Comparison of ENCODE assay signal across 12 mouse cellular contexts in genomic region chr14:24772129-24772528, GRCm38 (mm10).
A peak's percentile ranks its signal among the peaks of the same experiment; 100 is the strongest.
DNase-seq lines count a peak whose midpoint lies in the region; ATAC-seq lines count a peak whose summit lies in the region.
"Had no signal": no experiment of that assay in that cellular context is flagged by ENCODE, and none has a peak within 500 bp of the region (broad histone marks: within the 10 kb centered on the region; RNA-seq: fewer than 3 reads in every experiment).

No protein-coding gene starts in this region.

- no peaks in the 10 kb centered on the region for H3K27me3 ChIP-seq in forebrain, embryonic 12.5 days
- no peaks in the 10 kb centered on the region for H3K27me3 ChIP-seq in forebrain, embryonic 13.5 days
- no peaks in the 10 kb centered on the region for H3K27me3 ChIP-seq in limb, embryonic 13.5 days
- H3K27me3 ChIP-seq: embryonic facial prominence, embryonic 13.5 days had no signal

- no peak overlapping the region for H3K4me3 ChIP-seq in forebrain, embryonic 12.5 days (replicated peaks)
- H3K4me3 ChIP-seq in forebrain, embryonic 13.5 days, result no peak overlapping the region
- no peak overlapping the region for H3K4me3 ChIP-seq in limb, embryonic 13.5 days
- H3K4me3 ChIP-seq: embryonic facial prominence, embryonic 13.5 days had no signal

- peaks cover 34% of the 10 kb centered on the region for H3K4me1 ChIP-seq in forebrain, embryonic 12.5 days
- peaks cover 42% of the 10 kb centered on the region for H3K4me1 ChIP-seq in forebrain, embryonic 13.5 days
- H3K4me1 ChIP-seq in limb, embryonic 13.5 days, result peaks cover 50% of the 10 kb centered on the region

- no peak overlapping the region for H3K4me2 ChIP-seq in forebrain, embryonic 12.5 days
- no peak overlapping the region for H3K4me2 ChIP-seq in forebrain, embryonic 13.5 days
- no peak overlapping the region for H3K4me2 ChIP-seq in limb, embryonic 13.5 days (replicated peaks)
- H3K4me2 ChIP-seq: embryonic facial prominence, embryonic 13.5 days had no signal

- 0 out of 2 replicates have a peak overlapping the region, but pooled peaks have one; percentile 0 for H3K27ac ChIP-seq in forebrain, embryonic 12.5 days
- H3K27ac ChIP-seq in forebrain, embryonic 13.5 days, result no peak overlapping the region; the same call in 1 of the 2 replicates
- peak overlapping the region; percentile 39; the same call in 1 of the 2 replicates for H3K27ac ChIP-seq in limb, embryonic 13.5 days
- H3K27ac ChIP-seq: embryonic facial prominence, embryonic 13.5 days had no signal

- H3K9me3 ChIP-seq in forebrain, embryonic 12.5 days, result no peaks in the 10 kb centered on the region
- H3K9me3 ChIP-seq in forebrain, embryonic 13.5 days (replicated peaks), result no peaks in the 10 kb centered on the region
- no peaks in the 10 kb centered on the region for H3K9me3 ChIP-seq in limb, embryonic 13.5 days
- H3K9me3 ChIP-seq: embryonic facial prominence, embryonic 13.5 days had no signal

- no peak overlapping the region for H3K9ac ChIP-seq in forebrain, embryonic 12.5 days
- H3K9ac ChIP-seq in forebrain, embryonic 13.5 days, result no peak overlapping the region
- no peak overlapping the region for H3K9ac ChIP-seq in limb, embryonic 13.5 days
- H3K9ac ChIP-seq: embryonic facial prominence, embryonic 13.5 days had no signal

- 73% methylated on average over 4 of the region's 4 CpGs for WGBS in forebrain, embryonic 12.5 days
- 77% methylated on average over 4 of the region's 4 CpGs for WGBS in forebrain, embryonic 13.5 days
- WGBS in limb, embryonic 13.5 days, result 74% methylated on average over 4 of the region's 4 CpGs

- ATAC-seq in forebrain, embryonic 12.5 days (ENCODE audit: low FRiP score), result no peak
- ATAC-seq in forebrain, embryonic 13.5 days, result no peak
- peak; percentile 46; the same call in 1 of the 2 replicates for ATAC-seq in granulocyte monocyte progenitor cell, adult 5-6 weeks (replicated peaks; ENCODE audit: poor library complexity, severe bottlenecking)
- no peak for ATAC-seq in limb, embryonic 13.5 days (ENCODE audit: low FRiP score, low read depth)
- ATAC-seq in inflammation-experienced regulatory T-cells, adult 6 months, result no peak

- DNase-seq in lung, postnatal 14 days, result peak; percentile 35
- no peak for DNase-seq in lung, postnatal 36 days
- DNase-seq in left cerebral cortex, adult 18-20 months (ENCODE audit: low spot score in 2 of 2), result no peak
- DNase-seq: cerebellum, adult 8-10 months; left cerebral cortex, postnatal 4 days; midbrain, embryonic 14.5 days had no signal

- no peaks in the 10 kb centered on the region for H3K36me3 ChIP-seq in forebrain, embryonic 12.5 days (replicated peaks)
- H3K36me3 ChIP-seq in forebrain, embryonic 13.5 days (ENCODE audit: poor library complexity, severe bottlenecking), result no peaks in the 10 kb centered on the region
- no peaks in the 10 kb centered on the region for H3K36me3 ChIP-seq in limb, embryonic 13.5 days
- H3K36me3 ChIP-seq: embryonic facial prominence, embryonic 13.5 days had no signal
